Mouse (Mus musculus): ENCODE measurements at regions not wholly inside any gene's neighbourhood (a gene's known extent, or its start where the extent isn't known, plus 50 kb on each side); places are given as distances from the start of the nearest gene placed in this dataset.

GRCm38 (mm10) chr1:141154572-141154971 is 908.6 kb downstream of the Kcnt2 start:
- no peaks in the 10 kb centered on the region for H3K27me3 ChIP-seq (ENCODE audit: control insufficient read depth, insufficient read depth, low read length)
- H3K4me2 ChIP-seq (ENCODE audit: low read depth) = no peak overlapping the region
- 79% methylated on average over 4 of the region's 4 CpGs for WGBS
- H3K36me3 ChIP-seq (ENCODE audit: control insufficient read depth, insufficient read depth, low read length) = no peaks in the 10 kb centered on the region
- H3K9me3 ChIP-seq (ENCODE audit: control insufficient read depth, low read length) = no peaks in the 10 kb centered on the region
- DNase-seq (ENCODE audit: low spot score) (no peak), ATAC-seq (ENCODE audit: insufficient read depth, low FRiP score, low TSS enrichment) (no peak)
- H3K4me3 ChIP-seq (ENCODE audit: low read depth, low read length) = no peak overlapping the region
- no peak overlapping the region for H3K9ac ChIP-seq (ENCODE audit: low read length)
- H3K4me1 ChIP-seq (ENCODE audit: control insufficient read depth, insufficient read depth, low read length) = no peaks in the 10 kb centered on the region
- H3K27ac ChIP-seq (ENCODE audit: low read depth, low read length) = no peak overlapping the region

DNA sequence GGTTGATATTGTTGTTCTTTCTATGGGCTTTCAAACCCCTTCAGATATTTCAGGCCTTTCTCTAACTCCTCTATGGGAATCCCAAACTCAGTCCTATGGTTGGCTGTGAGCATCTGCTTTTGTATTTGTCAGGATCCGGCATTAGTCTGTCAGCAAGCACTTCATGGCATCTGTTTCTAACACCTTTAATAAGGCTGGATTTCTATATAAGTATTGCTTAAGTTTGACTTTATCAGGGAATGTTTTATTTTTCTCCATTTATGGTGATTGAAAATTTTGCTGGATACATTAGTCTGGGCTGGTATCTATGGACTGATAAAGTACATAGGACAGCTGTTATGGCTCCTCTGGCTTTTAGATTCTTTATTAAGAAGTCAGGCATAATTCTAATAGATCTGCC is 915.8 kb downstream of the Kcnt2 start:
- H3K9me3 ChIP-seq (ENCODE audit: control insufficient read depth, low read length) = no peaks in the 10 kb centered on the region
- no peak overlapping the region for H3K4me2 ChIP-seq (ENCODE audit: low read depth)
- H3K9ac ChIP-seq (ENCODE audit: low read length) = no peak overlapping the region
- no peak for DNase-seq (ENCODE audit: low spot score)
- H3K4me1 ChIP-seq (ENCODE audit: control insufficient read depth, insufficient read depth, low read length) = no peaks in the 10 kb centered on the region
- no peak overlapping the region for H3K27ac ChIP-seq (ENCODE audit: low read depth, low read length)
- no peaks in the 10 kb centered on the region for H3K36me3 ChIP-seq (ENCODE audit: control insufficient read depth, insufficient read depth, low read length)
- H3K4me3 ChIP-seq (ENCODE audit: low read depth, low read length) = no peak overlapping the region
- WGBS = 97% methylated on average over 1 of the region's 1 CpGs
- H3K27me3 ChIP-seq (ENCODE audit: control insufficient read depth, insufficient read depth, low read length) = no peaks in the 10 kb centered on the region
- ATAC-seq (ENCODE audit: insufficient read depth, low FRiP score, low TSS enrichment) = no peak
